Mouse (Mus musculus) embryonic facial prominence, embryonic 12.5 days (tissue): ENCODE measurements around the gene S100a1. TPM values are rescaled to one million over a fixed set of nuclear protein-coding genes. Genes with fewer than 3 reads are reported as not detected.

Experiments used
- ATAC-seq: fragments of 200-750 bp; cut with Nextera tagmentation; 2 replicates; pipeline ENCODE4 v1.8.0; 2017; ENCODE audit not compliant: insufficient number of reproducible peaks, insufficient read depth, low FRiP score, low TSS enrichment
- H3K27ac ChIP-seq: fragments of 300-500 bp; sonication (generic); 2 replicates; pipeline ENCODE4 v1.5.1; 2016; ENCODE audit warnings: mild to moderate bottlenecking
- H3K27me3 ChIP-seq: fragments of 300-500 bp; sonication (generic); 2 replicates; pipeline ENCODE4 v1.6.1; 2016; ENCODE audit warnings: mild to moderate bottlenecking, moderate library complexity
- H3K36me3 ChIP-seq: fragments of 300-500 bp; sonication (generic); 2 replicates; pipeline ENCODE4 v1.6.1; 2016; ENCODE audit warnings: mild to moderate bottlenecking
- H3K4me1 ChIP-seq: fragments of 300-500 bp; sonication (generic); 2 replicates; pipeline ENCODE4 v1.6.1; 2016
- H3K4me2 ChIP-seq: fragments of 300-500 bp; sonication (generic); replicated peaks from 2 replicates; pipeline ENCODE4 v1.6.1; 2016; ENCODE audit warnings: mild to moderate bottlenecking, moderate library complexity
- H3K4me3 ChIP-seq: fragments of 300-500 bp; sonication (generic); 2 replicates; pipeline ENCODE4 v1.5.1; 2016; ENCODE audit warnings: mild to moderate bottlenecking
- H3K9ac ChIP-seq: fragments of 300-500 bp; sonication (generic); 2 replicates; pipeline ENCODE4 v1.6.1; 2016; ENCODE audit warnings: mild to moderate bottlenecking, moderate library complexity
- H3K9me3 ChIP-seq: fragments of 300-500 bp; sonication (generic); 2 replicates; pipeline ENCODE4 v1.6.1; 2016; ENCODE audit warnings: mild to moderate bottlenecking, moderate library complexity
- WGBS: fragments of 180-500 bp; shearing (Covaris S2); methylation state at CpG from one replicate; pipeline ENCODE4 v1.1.7; 2016; 5-methylcytosine and 5-hydroxymethylcytosine counted together
- polyA plus RNA-seq: library from polyadenylated mRNA; unstranded; fragments of >200 nt; fragmentation: Nextera tagmentation; extraction: Ambion mirVana; gene quantifications from 2 replicates; pipeline ENCODE4 v1.2.1, GENCODE M21; 2016

Gene S100a1
- polyA plus RNA-seq, 1 experiment from 2014 or later: 11.2 TPM

DNA sequence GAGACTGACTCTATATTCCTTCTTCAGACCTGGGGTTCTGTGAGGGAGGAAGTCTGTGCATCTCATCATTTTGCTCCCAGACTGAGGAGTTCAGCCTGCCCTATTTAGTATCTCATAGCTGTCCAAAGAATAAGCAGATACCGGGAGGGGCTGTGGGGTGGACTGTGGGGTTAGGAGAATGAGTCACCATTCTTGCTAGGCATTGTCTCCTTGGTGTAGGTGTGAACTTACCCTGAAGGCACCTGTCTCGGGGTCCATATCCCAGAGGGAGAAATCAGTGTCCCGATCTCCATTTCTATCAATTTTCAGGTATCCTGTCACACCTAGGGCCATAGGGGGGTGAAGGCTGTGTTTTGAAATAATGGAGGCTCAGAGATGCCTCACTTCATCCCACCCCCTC, 52.3 kb downstream of the S100a1 start:
- WGBS: 88% methylated on average over 3 of the region's 3 CpGs
- Histone ChIP-seq H3K4me1 (no peaks in the 10 kb centered on the region; the same call in 1 of the 2 replicates), H3K4me2 (no peak overlapping the region), H3K36me3 (no peaks in the 10 kb centered on the region), H3K4me3 (no peak overlapping the region), H3K9ac (no peak overlapping the region), H3K9me3 (no peaks in the 10 kb centered on the region), H3K27ac (no peak overlapping the region), H3K27me3 (peaks cover 46% of the 10 kb centered on the region)
- no peak for ATAC-seq

Other genes with a start within 250 kb of the S100a1 start
- 5.7 and 8.0 TPM in 2 replicates for gene Dennd4b, start 249.2 kb downstream of the S100a1 start, polyA plus RNA-seq
- 16.6 and 18.2 TPM in 2 replicates for gene Gatad2b, start 221.2 kb downstream of the S100a1 start, polyA plus RNA-seq
- 42.8 and 44.8 TPM in 2 replicates for gene Slc27a3, start 124.5 kb downstream of the S100a1 start, polyA plus RNA-seq
- gene Ints3, start 80.8 kb downstream of the S100a1 start, polyA plus RNA-seq: 43.6 and 45.2 TPM in 2 replicates
- 4.0 and 5.0 TPM in 2 replicates for gene Npr1, start 48.5 kb downstream of the S100a1 start, polyA plus RNA-seq
- 301 and 311 TPM in 2 replicates for gene Ilf2, start 38.3 kb downstream of the S100a1 start, polyA plus RNA-seq
- 74.0 and 76.3 TPM in 2 replicates for gene Snapin, start 23.4 kb downstream of the S100a1 start, polyA plus RNA-seq
- gene Chtop, start 4.9 kb downstream of the S100a1 start, polyA plus RNA-seq: 197 and 209 TPM in 2 replicates
- gene S100a13, start within 50 bp of the S100a1 start, polyA plus RNA-seq: 15.0 and 17.4 TPM in 2 replicates
- 1.5 and 2.2 TPM in 2 replicates for gene S100a14, start 12.5 kb upstream of the S100a1 start, polyA plus RNA-seq
- 56.1 and 58.0 TPM in 2 replicates for gene S100a16, start 22.9 kb upstream of the S100a1 start, polyA plus RNA-seq
- gene S100a3, start 46.2 kb upstream of the S100a1 start, polyA plus RNA-seq: not detected in 2 replicates
- not detected in 2 replicates for gene S100a2, start 75.9 kb upstream of the S100a1 start, polyA plus RNA-seq
- gene Gm42674, start 87.5 kb upstream of the S100a1 start, polyA plus RNA-seq: not detected in 2 replicates
- 4.0 and 7.2 TPM in 2 replicates for gene S100a4, start 89.4 kb upstream of the S100a1 start, polyA plus RNA-seq
- 0.85 and 0.91 TPM in 2 replicates for gene S100a5, start 94.1 kb upstream of the S100a1 start, polyA plus RNA-seq
- 37.8 and 42.0 TPM in 2 replicates for gene S100a6, start 98.5 kb upstream of the S100a1 start, polyA plus RNA-seq
- gene S100a7a, start 139.6 kb upstream of the S100a1 start, polyA plus RNA-seq: 0.13 and 0.36 TPM in 2 replicates
- gene S100a8, start 154.6 kb upstream of the S100a1 start, polyA plus RNA-seq: 16.8 and 18.3 TPM in 2 replicates
- gene S100a9, start 181.3 kb upstream of the S100a1 start, polyA plus RNA-seq: 8.6 and 11.9 TPM in 2 replicates
- gene Pglyrp4, start 212.5 kb upstream of the S100a1 start, polyA plus RNA-seq: not detected in 2 replicates